Mouse (Mus musculus) CH12.LX (cell line): ENCODE data around the gene Krt39.

Source experiments
- CTCF ChIP-seq, 2 experiments: IDR thresholded peaks in 1 of 2; conservative IDR thresholded peaks in 1 of 2; 2 replicates each; pipeline ENCODE4 v1.5.1; 2011 to 2012; ENCODE audit warnings: low read depth in 2 of 2, low read length in 2 of 2, improper control_type of control experiment in 1 of 2, inconsistent platforms in 1 of 2, mild to moderate bottlenecking in 1 of 2, moderate library complexity in 1 of 2
- EP300 ChIP-seq: IDR thresholded peaks from 2 replicates; pipeline ENCODE4 v1.6.1; 2011; ENCODE audit warnings: low read length, improper control_type of control experiment
- GABPA ChIP-seq: IDR thresholded peaks from 2 replicates; pipeline ENCODE4 v1.6.1; 2012; ENCODE audit warnings: low read depth, low read length, improper control_type of control experiment, inconsistent platforms; ENCODE audit not compliant: insufficient replicate concordance
- JUN ChIP-seq: IDR thresholded peaks from 2 replicates; pipeline ENCODE4 v1.6.1; 2011; ENCODE audit warnings: low read depth, mild to moderate bottlenecking, low read length, improper control_type of control experiment, moderate library complexity; ENCODE audit not compliant: insufficient read depth
- KAT2A ChIP-seq: IDR thresholded peaks from 2 replicates; pipeline ENCODE4 v1.6.1; 2012; ENCODE audit warnings: low read length, improper control_type of control experiment, inconsistent platforms; ENCODE audit not compliant: insufficient replicate concordance
- MAX ChIP-seq: IDR thresholded peaks from 2 replicates; pipeline ENCODE4 v1.6.1; 2011; ENCODE audit warnings: low read length, improper control_type of control experiment
- MEF2A ChIP-seq: IDR thresholded peaks from 2 replicates; pipeline ENCODE4 v1.6.1; 2014; ENCODE audit warnings: low read depth, mild to moderate bottlenecking, inconsistent platforms, low read length, improper control_type of control experiment, borderline replicate concordance
- POLR2A ChIP-seq: IDR thresholded peaks from 2 replicates; pipeline ENCODE4 v1.6.1; 2011; ENCODE audit warnings: low read depth, mild to moderate bottlenecking, improper control_type of control experiment, low read length
- POLR2AphosphoS2 ChIP-seq: IDR thresholded peaks from 2 replicates; pipeline ENCODE4 v1.6.1; 2011; ENCODE audit warnings: low read depth, low read length, improper control_type of control experiment
- RAD21 ChIP-seq: IDR thresholded peaks from 2 replicates; pipeline ENCODE4 v1.6.1; 2011; ENCODE audit warnings: low read depth, mild to moderate bottlenecking, low read length, improper control_type of control experiment, moderate library complexity
- SMC3 ChIP-seq: IDR thresholded peaks from 2 replicates; pipeline ENCODE4 v1.6.1; 2011; ENCODE audit warnings: low read depth, low read length, improper control_type of control experiment
- TCF12 ChIP-seq: IDR thresholded peaks from 2 replicates; pipeline ENCODE4 v1.6.1; 2014; ENCODE audit warnings: low read depth, mild to moderate bottlenecking, inconsistent platforms, low read length, improper control_type of control experiment
- ZC3H11A ChIP-seq: IDR thresholded peaks from 2 replicates; pipeline ENCODE4 v1.6.1; 2012; ENCODE audit warnings: low read depth, mild to moderate bottlenecking, inconsistent platforms, low read length, improper control_type of control experiment

GRCm38 (mm10) chr11:99539721-99540120, 18.6 kb upstream of the Krt39 start:
- TF ChIP-seq CTCF (conservative IDR thresholded peaks at IDR 0.05 in 1 of 2, IDR thresholded peaks at IDR 0.05 in 1 of 2; ENCODE audit: low read depth in 2 of 2, low read length in 2 of 2): no peak
- no peak for TF ChIP-seq MAX
- no peak for TF ChIP-seq EP300
- no peak for TF ChIP-seq KAT2A
- no peak for TF ChIP-seq JUN
- TF ChIP-seq SMC3: no peak
- no peak for TF ChIP-seq POLR2A
- no peak for TF ChIP-seq RAD21
- no peak for TF ChIP-seq GABPA
- no peak for TF ChIP-seq POLR2AphosphoS2
- TF ChIP-seq MEF2A: no peak
- TF ChIP-seq TCF12: no peak
- TF ChIP-seq ZC3H11A: no peak
